Mouse (Mus musculus): ENCODE data around the gene Fam133b. TPM values are rescaled to one million over a fixed set of nuclear protein-coding genes. Genes with fewer than 3 reads are reported as not detected.

Fam133b gene
- polyA plus RNA-seq, 1 experiment, result 27.1 TPM

Other genes with a start within 250 kb of the Fam133b start
- gene Cdk6, start 202.3 kb upstream of the Fam133b start, polyA plus RNA-seq (2012; rRNA removed), result 10.0 and 10.4 TPM in 2 replicates
- gene 1700109H08Rik, start 27.7 kb downstream of the Fam133b start, polyA plus RNA-seq (2012; rRNA removed), result 5.5 and 5.8 TPM in 2 replicates
- gene Pex1, start 52.2 kb downstream of the Fam133b start, polyA plus RNA-seq (2012; rRNA removed), result 24.6 and 24.7 TPM in 2 replicates
- 11.2 and 12.3 TPM in 2 replicates for gene Rbm48, start 52.8 kb downstream of the Fam133b start, polyA plus RNA-seq (2012; rRNA removed)
- gene Tmbim7, start 107.3 kb downstream of the Fam133b start, polyA plus RNA-seq (2012; rRNA removed), result not detected in 2 replicates
- gene Gatad1, start 113.4 kb downstream of the Fam133b start, polyA plus RNA-seq (2012; rRNA removed), result 52.7 and 73.9 TPM in 2 replicates